Mouse (Mus musculus): Measurements from ENCODE around the gene Aldob.
A peak's percentile ranks its signal among the peaks of the same experiment; 100 is the strongest.

Aldob gene

GRCm38 (mm10) chr4:49549383-49549782 is at the start of gene Aldob:
Gene Aldob (minus strand): TSS chr4:49549546.
- no peak for DNase-seq (ENCODE audit: low spot score in 2 of 2)

- peak; percentile 23 to 25 for DNase-seq (ENCODE audit: low spot score in 2 of 2)
These were observed 48.1 kb upstream of the Aldob start, which contains the start of gene Tmem246 for GRCm38 (mm10) chr4:49597183-49598100. Gene Tmem246 (minus strand): TSS chr4:49597876.

- DNase-seq (ENCODE audit: low spot score in 2 of 2), result no peak
These were observed 47.5 kb upstream of the Aldob start for GRCm38 (mm10) chr4:49596846-49597182.

- no peak for DNase-seq (ENCODE audit: low spot score in 2 of 2)
These were observed 40.8 kb upstream of the Aldob start for GRCm38 (mm10) chr4:49590152-49590551.

GRCm38 (mm10) chr4:49586811-49587210 is 37.5 kb upstream of the Aldob start:
- DNase-seq (ENCODE audit: low spot score in 2 of 2), result no peak

GRCm38 (mm10) chr4:49585524-49586101 is 36.3 kb upstream of the Aldob start:
- no peak for DNase-seq (ENCODE audit: low spot score in 2 of 2)

GRCm38 (mm10) chr4:49583965-49584831 is 34.9 kb upstream of the Aldob start:
- DNase-seq (ENCODE audit: low spot score in 2 of 2), result no peak

- DNase-seq (ENCODE audit: low spot score in 2 of 2), result peak in 1 of 2 experiments; percentile 9
These were observed 31.9 kb upstream of the Aldob start for GRCm38 (mm10) chr4:49581256-49581655.

- DNase-seq (ENCODE audit: low spot score in 2 of 2), result no peak
These were observed 22.8 kb upstream of the Aldob start for GRCm38 (mm10) chr4:49572194-49572593.

- DNase-seq (ENCODE audit: low spot score in 2 of 2), result peak; percentile 46 to 60
These were observed 18.3 kb upstream of the Aldob start for GRCm38 (mm10) chr4:49567613-49568012.

- no peak for DNase-seq (ENCODE audit: low spot score in 2 of 2)
These were observed 10.8 kb upstream of the Aldob start for GRCm38 (mm10) chr4:49559915-49560772.

- no peak for DNase-seq (ENCODE audit: low spot score in 2 of 2)
These were observed 8.8 kb upstream of the Aldob start for GRCm38 (mm10) chr4:49558181-49558580.

GRCm38 (mm10) chr4:49557375-49557774 is 8.0 kb upstream of the Aldob start:
- DNase-seq (ENCODE audit: low spot score in 2 of 2), result no peak

- no peak for DNase-seq (ENCODE audit: low spot score in 2 of 2)
These were observed 4.0 kb upstream of the Aldob start for GRCm38 (mm10) chr4:49553380-49553779.

GRCm38 (mm10) chr4:49547544-49548219 is 1.7 kb downstream of the Aldob start:
- no peak for DNase-seq (ENCODE audit: low spot score in 2 of 2)

GRCm38 (mm10) chr4:49546873-49547543 is 2.3 kb downstream of the Aldob start:
- DNase-seq (ENCODE audit: low spot score in 2 of 2), result no peak

- DNase-seq (ENCODE audit: low spot score in 2 of 2), result no peak
These were observed 3.3 kb downstream of the Aldob start for GRCm38 (mm10) chr4:49546026-49546425.

GRCm38 (mm10) chr4:49540966-49541365 is 8.4 kb downstream of the Aldob start:
- no peak for DNase-seq (ENCODE audit: low spot score in 2 of 2)

GRCm38 (mm10) chr4:49539665-49540064 is 9.7 kb downstream of the Aldob start:
- DNase-seq (ENCODE audit: low spot score in 2 of 2), result no peak

- DNase-seq (ENCODE audit: low spot score in 2 of 2), result no peak
These were observed 12.7 kb downstream of the Aldob start for GRCm38 (mm10) chr4:49536671-49537070.
